Mouse (Mus musculus): Measurements from ENCODE around the gene Nubp1.

DNA sequence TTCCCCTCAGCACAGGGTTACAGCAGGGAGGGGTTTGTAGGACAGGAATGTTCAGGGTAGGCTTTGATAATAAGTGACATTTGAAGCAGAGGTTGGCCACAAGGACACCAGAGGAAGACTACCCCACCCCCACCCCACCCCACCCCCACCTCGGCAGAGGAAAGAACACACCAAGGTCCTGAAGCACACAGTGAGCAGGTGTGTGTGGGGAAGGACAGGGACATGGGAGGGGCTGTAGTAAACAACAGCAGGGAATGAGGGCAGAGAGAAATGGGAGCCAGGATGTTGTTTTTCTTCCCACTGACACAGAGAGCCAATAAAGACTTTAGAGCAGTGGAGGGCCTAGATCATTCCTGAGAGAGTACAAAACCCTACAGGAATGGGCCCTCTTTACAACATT is 34.5 kb upstream of the Nubp1 start:
- no peak for TF ChIP-seq POLR2A (IDR thresholded peaks at IDR 0.05; ENCODE audit: insufficient read depth, low read depth, low read length)
- TF ChIP-seq CTCF (IDR thresholded peaks at IDR 0.05; ENCODE audit: insufficient read depth, low read depth, low read length), result no peak
